ENCODE assay signal across 11 mouse cellular contexts in genomic region chr4:119255351-119255750, GRCm38 (mm10). TPM values are rescaled to one million over a fixed set of nuclear protein-coding genes. Genes with fewer than 3 reads are reported as not detected.
DNase-seq lines count a peak whose midpoint lies in the region; ATAC-seq and TF ChIP-seq lines count a peak whose summit lies in the region.
"Had no signal": no experiment of that assay in that cellular context is flagged by ENCODE, and none has a peak within 500 bp of the region (broad histone marks: within the 10 kb centered on the region; RNA-seq: fewer than 3 reads in every experiment).

Cldn19 (plus strand) TSS chr4:119255414.

- DNase-seq in layer of hippocampus, adult 2 months (ENCODE audit: low spot score in 2 of 2), result no peak
- no peak for DNase-seq in layer of hippocampus, postnatal 14 days (ENCODE audit: low spot score in 2 of 2)
- no peak for DNase-seq in stomach, postnatal 0 days (ENCODE audit: low spot score)
- DNase-seq in embryo, embryonic 10.5 days (ENCODE audit: low spot score), result no peak
- no peak for DNase-seq in left cerebral cortex, postnatal 36 days (ENCODE audit: low spot score in 2 of 2)
- DNase-seq: heart, adult 18-20 months had no signal

- H3K27me3 ChIP-seq in forebrain, embryonic 12.5 days, result no peaks in the 10 kb centered on the region
- no peaks in the 10 kb centered on the region for H3K27me3 ChIP-seq in limb, embryonic 12.5 days
- H3K27me3 ChIP-seq in stomach, postnatal 0 days (ENCODE audit: control insufficient read depth, insufficient read depth, low read length), result no peaks in the 10 kb centered on the region

- WGBS in forebrain, embryonic 12.5 days, result 71% methylated on average over 12 of the region's 12 CpGs
- 78% methylated on average over 12 of the region's 12 CpGs for WGBS in limb, embryonic 12.5 days
- WGBS in stomach, postnatal 0 days, result 86% methylated on average over 12 of the region's 12 CpGs

- peaks cover 23% of the 10 kb centered on the region for H3K4me1 ChIP-seq in forebrain, embryonic 12.5 days
- H3K4me1 ChIP-seq in limb, embryonic 12.5 days (replicated peaks), result peaks cover 21% of the 10 kb centered on the region
- H3K4me1 ChIP-seq in stomach, postnatal 0 days (replicated peaks; ENCODE audit: control insufficient read depth, insufficient read depth), result 0 out of 2 replicates have a peak, but pooled peaks cover 3% of the 10 kb centered on the region

- intact Hi-C loops in left cerebral cortex, postnatal 36 days (cut with DNase I), result no loop called here

- peak within 1 kb of the TSS; percentile 29; the same call in 1 of the 2 replicates for H3K9ac ChIP-seq in forebrain, embryonic 12.5 days
- peak within 1 kb of the TSS; percentile 1 for H3K9ac ChIP-seq in limb, embryonic 12.5 days (replicated peaks)
- peak within 1 kb of the TSS; percentile 23; the same call in 1 of the 2 replicates for H3K9ac ChIP-seq in stomach, postnatal 0 days (ENCODE audit: low read length)
- H3K9ac ChIP-seq: liver, embryonic 14.5 days had no signal

- H3K4me3 ChIP-seq in layer of hippocampus, adult 2 months, result no peak within 1 kb of the TSS
- no peak within 1 kb of the TSS for H3K4me3 ChIP-seq in forebrain, embryonic 12.5 days (replicated peaks)
- no peak within 1 kb of the TSS for H3K4me3 ChIP-seq in limb, embryonic 12.5 days (replicated peaks)
- no peak within 1 kb of the TSS for H3K4me3 ChIP-seq in stomach, postnatal 0 days (ENCODE audit: low read depth, low read length)

- no peaks in the 10 kb centered on the region for H3K9me3 ChIP-seq in forebrain, embryonic 12.5 days
- no peaks in the 10 kb centered on the region for H3K9me3 ChIP-seq in limb, embryonic 12.5 days
- no peaks in the 10 kb centered on the region for H3K9me3 ChIP-seq in stomach, postnatal 0 days (ENCODE audit: control insufficient read depth, low read length)

- no peaks in the 10 kb centered on the region for H3K36me3 ChIP-seq in forebrain, embryonic 12.5 days (replicated peaks)
- H3K36me3 ChIP-seq in limb, embryonic 12.5 days, result no peaks in the 10 kb centered on the region
- no peaks in the 10 kb centered on the region for H3K36me3 ChIP-seq in stomach, postnatal 0 days (ENCODE audit: control insufficient read depth, insufficient read depth, low read length)

- ATAC-seq in forebrain, embryonic 12.5 days (ENCODE audit: low FRiP score), result no peak
- no peak for ATAC-seq in limb, embryonic 12.5 days (ENCODE audit: insufficient number of reproducible peaks, insufficient read depth, low FRiP score, low TSS enrichment, low read depth)
- no peak for ATAC-seq in stomach, postnatal 0 days (ENCODE audit: low FRiP score, low TSS enrichment)

- peak within 1 kb of the TSS; percentile 14; the same call in 1 of the 2 replicates for H3K27ac ChIP-seq in layer of hippocampus, adult 2 months
- peak within 1 kb of the TSS; percentile 83 for H3K27ac ChIP-seq in forebrain, embryonic 12.5 days
- H3K27ac ChIP-seq in limb, embryonic 12.5 days, result peak within 1 kb of the TSS; percentile 81
- H3K27ac ChIP-seq in stomach, postnatal 0 days (replicated peaks), result no peak within 1 kb of the TSS
- H3K27ac ChIP-seq: liver, embryonic 14.5 days had no signal

- peak within 1 kb of the TSS; percentile 15; the same call in 1 of the 2 replicates for H3K4me2 ChIP-seq in forebrain, embryonic 12.5 days
- H3K4me2 ChIP-seq in limb, embryonic 12.5 days, result peak within 1 kb of the TSS; percentile 26; the same call in 1 of the 2 replicates
- no peak within 1 kb of the TSS for H3K4me2 ChIP-seq in stomach, postnatal 0 days (replicated peaks; ENCODE audit: low read depth)

- TF ChIP-seq CTCF in layer of hippocampus, adult 2 months (conservative IDR thresholded peaks at IDR 0.05), result no peak
- no peak for TF ChIP-seq CTCF in stomach, postnatal 0 days (IDR thresholded peaks at IDR 0.05; ENCODE audit: low read depth)

- TF ChIP-seq EP300 in stomach, postnatal 0 days (optimal IDR thresholded peaks at IDR 0.05), result no peak

RNA-seq across cellular contexts. Expression of gene Cldn19, which starts in this region (rescaled TPM):
- under 1 TPM; 0.37 to 0.69 TPM for total RNA-seq in layer of hippocampus, adult 2 months (2021)
- 1 to 10 TPM in 1 of 2 experiments, under 1 TPM in 1; 0.79 to 1.9 TPM for total RNA-seq in layer of hippocampus, postnatal 14 days (2021)
- 0.18 and 0.59 TPM in 2 replicates for polyA plus RNA-seq in forebrain, embryonic 12.5 days (2016; fragmentation: Nextera tagmentation; extraction: Ambion mirVana)
- polyA plus RNA-seq in limb, embryonic 12.5 days (2016; fragmentation: Nextera tagmentation; extraction: Ambion mirVana), result 0.08 and 0.14 TPM in 2 replicates
- 0.07 TPM in 1 of 2 replicates, not detected in the other for polyA plus RNA-seq in stomach, postnatal 0 days (2015; fragmentation: Nextera tagmentation; extraction: Ambion mirVana)
- total RNA-seq in left cerebral cortex, postnatal 36 days (2021), result under 1 TPM; 0.27 to 0.32 TPM
- total RNA-seq: heart, adult 18-20 months had no signal
- polyA plus RNA-seq: embryonic facial prominence, embryonic 11.5 days; liver, embryonic 14.5 days; small intestine, adult 2 months had no signal
